ENCODE assay signal across 21 mouse cellular contexts in genomic region chr1:77532576-77533183, GRCm38 (mm10). TPM values are rescaled to one million over a fixed set of nuclear protein-coding genes. Genes with fewer than 3 reads are reported as not detected.
DNase-seq lines count a peak whose midpoint lies in the region; ATAC-seq and TF ChIP-seq lines count a peak whose summit lies in the region.
"Had no signal": no experiment of that assay in that cellular context is flagged by ENCODE, and none has a peak within 500 bp of the region (broad histone marks: within the 10 kb centered on the region; RNA-seq: fewer than 3 reads in every experiment).

No protein-coding gene starts in this region.

- no peak overlapping the region for H3K27ac ChIP-seq in hindbrain, embryonic 14.5 days
- no peak overlapping the region for H3K27ac ChIP-seq in hindbrain, embryonic 10.5 days
- H3K27ac ChIP-seq in forebrain, embryonic 13.5 days: peak overlapping the region; percentile 83
- no peak overlapping the region for H3K27ac ChIP-seq in hindbrain, postnatal 0 days
- H3K27ac ChIP-seq: embryonic facial prominence, embryonic 10.5 days; heart, adult 2 months; liver, embryonic 14.5 days had no signal

- DNase-seq in hindbrain, embryonic 14.5 days (ENCODE audit: low spot score): no peak
- no peak for DNase-seq in hindbrain, embryonic 10.5 days (ENCODE audit: low spot score)
- peak; percentile 45 for DNase-seq in Muller cell, postnatal 12 days (ENCODE audit: inconsistent ontology term)
- no peak for DNase-seq in hindbrain, postnatal 0 days (ENCODE audit: low spot score)
- DNase-seq in left cerebral cortex, postnatal 4 days: no peak
- no peak for DNase-seq in frontal cortex, postnatal 14 days (ENCODE audit: low spot score in 2 of 2)
- DNase-seq: adrenal gland, postnatal 14 days; cerebellum, adult 9-11 months; gastrocnemius, postnatal 36 days; heart, adult 2 months; kidney, adult 18-20 months; kidney, postnatal 4 days; lung, postnatal 4 days; right cerebral cortex, adult 18-20 months; thymus, adult 18-20 months; thymus, postnatal 36 days had no signal

- H3K9me3 ChIP-seq in hindbrain, embryonic 14.5 days (ENCODE audit: control insufficient read depth, low read length): no peaks in the 10 kb centered on the region
- no peaks in the 10 kb centered on the region for H3K9me3 ChIP-seq in hindbrain, embryonic 10.5 days
- no peaks in the 10 kb centered on the region for H3K9me3 ChIP-seq in forebrain, embryonic 13.5 days (replicated peaks)
- H3K9me3 ChIP-seq in hindbrain, postnatal 0 days (ENCODE audit: low read length): no peaks in the 10 kb centered on the region
- H3K9me3 ChIP-seq: embryonic facial prominence, embryonic 10.5 days; lung, embryonic 15.5 days had no signal

- H3K9ac ChIP-seq in hindbrain, embryonic 14.5 days: no peak overlapping the region
- H3K9ac ChIP-seq in forebrain, embryonic 13.5 days: no peak overlapping the region
- H3K9ac ChIP-seq in hindbrain, postnatal 0 days (replicated peaks; ENCODE audit: low read length): no peak overlapping the region
- H3K9ac ChIP-seq: liver, embryonic 14.5 days; lung, embryonic 15.5 days had no signal

- 34% methylated on average over 6 of the region's 6 CpGs for WGBS in hindbrain, embryonic 14.5 days
- WGBS in hindbrain, embryonic 10.5 days: 47% methylated on average over 6 of the region's 6 CpGs
- WGBS in forebrain, embryonic 13.5 days: 12% methylated on average over 6 of the region's 6 CpGs
- WGBS in hindbrain, postnatal 0 days: 23% methylated on average over 6 of the region's 6 CpGs

- H3K4me3 ChIP-seq in hindbrain, embryonic 14.5 days (replicated peaks; ENCODE audit: low read length): no peak overlapping the region
- no peak overlapping the region for H3K4me3 ChIP-seq in hindbrain, embryonic 10.5 days
- no peak overlapping the region for H3K4me3 ChIP-seq in forebrain, embryonic 13.5 days
- H3K4me3 ChIP-seq in hindbrain, postnatal 0 days (ENCODE audit: low read length): no peak overlapping the region
- H3K4me3 ChIP-seq: embryonic facial prominence, embryonic 10.5 days; heart, adult 2 months; lung, embryonic 15.5 days had no signal

- H3K4me1 ChIP-seq in hindbrain, embryonic 14.5 days (replicated peaks; ENCODE audit: control insufficient read depth, insufficient read depth, low read length): peaks cover 6% of the 10 kb centered on the region; the same call in 1 of the 2 replicates
- 0 out of 2 replicates have a peak, but pooled peaks cover 12% of the 10 kb centered on the region for H3K4me1 ChIP-seq in hindbrain, embryonic 10.5 days (replicated peaks)
- H3K4me1 ChIP-seq in forebrain, embryonic 13.5 days: peaks cover 22% of the 10 kb centered on the region
- H3K4me1 ChIP-seq in hindbrain, postnatal 0 days (ENCODE audit: insufficient read depth, low read length): no peaks in the 10 kb centered on the region
- H3K4me1 ChIP-seq: embryonic facial prominence, embryonic 10.5 days had no signal

- no peaks in the 10 kb centered on the region for H3K27me3 ChIP-seq in hindbrain, embryonic 14.5 days (ENCODE audit: control insufficient read depth, insufficient read depth, low read length)
- no peaks in the 10 kb centered on the region for H3K27me3 ChIP-seq in hindbrain, embryonic 10.5 days (ENCODE audit: insufficient read depth, poor library complexity, severe bottlenecking)
- no peaks in the 10 kb centered on the region for H3K27me3 ChIP-seq in forebrain, embryonic 13.5 days
- H3K27me3 ChIP-seq in hindbrain, postnatal 0 days (ENCODE audit: insufficient read depth, low read length): no peaks in the 10 kb centered on the region
- H3K27me3 ChIP-seq: lung, embryonic 15.5 days had no signal

- intact Hi-C loops in left cerebral cortex, postnatal 4 days (cut with DNase I): no loop called here

- H3K36me3 ChIP-seq in hindbrain, embryonic 14.5 days (replicated peaks; ENCODE audit: control insufficient read depth, insufficient read depth): no peaks in the 10 kb centered on the region
- H3K36me3 ChIP-seq in hindbrain, embryonic 10.5 days: no peaks in the 10 kb centered on the region
- H3K36me3 ChIP-seq in forebrain, embryonic 13.5 days (ENCODE audit: poor library complexity, severe bottlenecking): no peaks in the 10 kb centered on the region
- H3K36me3 ChIP-seq in hindbrain, postnatal 0 days (ENCODE audit: insufficient read depth, low read length): no peaks in the 10 kb centered on the region
- H3K36me3 ChIP-seq: embryonic facial prominence, embryonic 10.5 days; lung, embryonic 15.5 days had no signal

- peak; percentile 21; the same call in 1 of the 2 replicates for ATAC-seq in hindbrain, embryonic 14.5 days (ENCODE audit: low FRiP score)
- peak; percentile 59 for ATAC-seq in forebrain, embryonic 13.5 days
- ATAC-seq in hindbrain, postnatal 0 days: 0 out of 2 replicates have a peak, but pooled peaks have one; percentile 47
- ATAC-seq: inflammation-experienced regulatory T-cells, adult 6 months had no signal

- no peak for TF ChIP-seq CTCF in hindbrain, postnatal 0 days (IDR thresholded peaks at IDR 0.05; ENCODE audit: low read depth)

- 0 out of 2 replicates have a peak overlapping the region, but pooled peaks have one; percentile 7 for H3K4me2 ChIP-seq in hindbrain, embryonic 14.5 days (replicated peaks)
- peak overlapping the region; percentile 49 for H3K4me2 ChIP-seq in forebrain, embryonic 13.5 days
- no peak overlapping the region for H3K4me2 ChIP-seq in hindbrain, postnatal 0 days (ENCODE audit: low read depth, low read length)
- H3K4me2 ChIP-seq: lung, embryonic 15.5 days had no signal

RNA-seq across cellular contexts. Expression of gene Epha4, which starts 17.8 kb away (rescaled TPM):
- 49.3 and 50.0 TPM in 2 replicates for polyA plus RNA-seq in hindbrain, embryonic 14.5 days (2014; fragmentation: Nextera tagmentation; extraction: Ambion mirVana)
- 25.4 and 30.4 TPM in 2 replicates for polyA plus RNA-seq in hindbrain, embryonic 10.5 days (2016; fragmentation: Nextera tagmentation; extraction: Ambion mirVana)
- polyA plus RNA-seq in forebrain, embryonic 13.5 days (2015; fragmentation: Nextera tagmentation; extraction: Ambion mirVana): 80.7 and 83.6 TPM in 2 replicates
- 88.1 and 107 TPM in 2 replicates for total RNA-seq in hindbrain, postnatal 0 days (2014; rRNA removed)
- 34.2 and 36.0 TPM in 2 replicates for polyA plus RNA-seq in hindbrain, postnatal 0 days (2015; fragmentation: Nextera tagmentation; extraction: Ambion mirVana)
- total RNA-seq in left cerebral cortex, postnatal 4 days (2021): 100 to 1,000 TPM; 139 to 161 TPM
